Mouse (Mus musculus) embryonic facial prominence, embryonic 14.5 days (tissue): ENCODE results near the gene Dlg2. TPM values are rescaled to one million over a fixed set of nuclear protein-coding genes. Genes with fewer than 3 reads are reported as not detected.

ENCODE experiments used
- ATAC-seq: fragments of 200-750 bp; cut with Nextera tagmentation; 2 replicates; pipeline ENCODE4 v1.8.0; 2017; ENCODE audit warnings: low read depth, moderate number of reproducible peaks, moderate TSS enrichment
- DNase-seq: peaks from one replicate; pipeline ENCODE4 v3.0.0-alpha.2; 2015; ENCODE audit warnings: low spot score
- H3K27ac ChIP-seq: fragments of 300-500 bp; sonication (generic); replicated peaks from 2 replicates; pipeline ENCODE4 v1.5.1; 2014; ENCODE audit warnings: low read depth, mild to moderate bottlenecking, low read length, moderate library complexity
- H3K27me3 ChIP-seq: fragments of 300-500 bp; sonication (generic); replicated peaks from 2 replicates; pipeline ENCODE4 v1.6.1; 2014; ENCODE audit warnings: low read length; ENCODE audit not compliant: control insufficient read depth, insufficient read depth
- H3K36me3 ChIP-seq: fragments of 300-500 bp; sonication (generic); 2 replicates; pipeline ENCODE4 v1.6.1; 2014; ENCODE audit warnings: low read length, mixed read lengths; ENCODE audit not compliant: control insufficient read depth, insufficient read depth
- H3K4me1 ChIP-seq: fragments of 300-500 bp; sonication (generic); 2 replicates; pipeline ENCODE4 v1.6.1; 2014; ENCODE audit warnings: antibody characterized with exemption, low read length; ENCODE audit not compliant: control insufficient read depth, insufficient read depth
- H3K4me2 ChIP-seq: fragments of 300-500 bp; sonication (generic); 2 replicates; pipeline ENCODE4 v1.6.1; 2014; ENCODE audit warnings: low read depth, mild to moderate bottlenecking, low read length, moderate library complexity, mixed read lengths
- H3K4me3 ChIP-seq: fragments of 300-500 bp; sonication (generic); 2 replicates; pipeline ENCODE4 v1.5.1; 2014; ENCODE audit warnings: low read depth, mild to moderate bottlenecking, low read length
- H3K9ac ChIP-seq: fragments of 300-500 bp; sonication (generic); 2 replicates; pipeline ENCODE4 v1.6.1; 2014; ENCODE audit warnings: low read depth, mild to moderate bottlenecking, low read length, moderate library complexity, mixed read lengths
- H3K9me3 ChIP-seq: fragments of 300-500 bp; sonication (generic); 2 replicates; pipeline ENCODE4 v1.6.1; 2016; ENCODE audit warnings: low read length; ENCODE audit not compliant: control insufficient read depth
- WGBS: fragments of 180-500 bp; shearing (Covaris S2); extraction: QIAGEN DNeasy Blood & Tissue Kit; methylation state at CpG from one replicate; pipeline ENCODE4 v1.1.7; 2014; 5-methylcytosine and 5-hydroxymethylcytosine counted together
- polyA plus RNA-seq: library from polyadenylated mRNA; unstranded; fragments of >200 nt; fragmentation: Nextera tagmentation; extraction: Ambion mirVana; gene quantifications from 2 replicates; pipeline ENCODE4 v1.2.1, GENCODE M21; 2014

The Dlg2 gene
- polyA plus RNA-seq, 1 experiment from 2014 or later: 5.1 TPM

- ATAC-seq: no peak
- peaks cover 4% of the 10 kb centered on the region for H3K4me1 ChIP-seq
- H3K4me3 ChIP-seq: no peak overlapping the region
- H3K9ac ChIP-seq: no peak overlapping the region
- no peak overlapping the region for H3K27ac ChIP-seq
- no peaks in the 10 kb centered on the region for H3K9me3 ChIP-seq
- H3K4me2 ChIP-seq: no peak overlapping the region
- H3K36me3 ChIP-seq: no peaks in the 10 kb centered on the region
- H3K27me3 ChIP-seq: no peaks in the 10 kb centered on the region
- DNase-seq: no peak
- WGBS: 87% methylated on average over 3 of the region's 3 CpGs
Measured at GRCm38 (mm10) chr7:92288814-92289213, 1812.3 kb downstream of the Dlg2 start.

GRCm38 (mm10) chr7:92292918-92293518 is 1816.5 kb downstream of the Dlg2 start:
- Histone ChIP-seq H3K9ac (no peak overlapping the region), H3K36me3 (no peaks in the 10 kb centered on the region), H3K4me1 (no peaks in the 10 kb centered on the region), H3K27me3 (no peaks in the 10 kb centered on the region), H3K4me3 (no peak overlapping the region), H3K4me2 (no peak overlapping the region), H3K9me3 (no peaks in the 10 kb centered on the region), H3K27ac (no peak overlapping the region)
- no peak for DNase-seq
- ATAC-seq: no peak
- 83% methylated on average over 8 of the region's 8 CpGs for WGBS

GRCm38 (mm10) chr7:92301046-92301445 is 1824.6 kb downstream of the Dlg2 start:
- Histone ChIP-seq H3K4me3 (no peak overlapping the region), H3K36me3 (no peaks in the 10 kb centered on the region), H3K27me3 (no peaks in the 10 kb centered on the region), H3K9me3 (no peaks in the 10 kb centered on the region), H3K9ac (no peak overlapping the region), H3K4me1 (no peaks in the 10 kb centered on the region), H3K4me2 (no peak overlapping the region), H3K27ac (no peak overlapping the region)
- DNase-seq (no peak), ATAC-seq (no peak)
- WGBS: 37% methylated on average over 2 of the region's 2 CpGs

GRCm38 (mm10) chr7:92307634-92308033 is 1831.2 kb downstream of the Dlg2 start:
- Histone ChIP-seq H3K9ac (no peak overlapping the region), H3K4me1 (no peaks in the 10 kb centered on the region)

GRCm38 (mm10) chr7:92308168-92308567 is 1831.7 kb downstream of the Dlg2 start:
- WGBS: 73% methylated on average over 2 of the region's 2 CpGs
- ATAC-seq: no peak
- no peak overlapping the region for H3K27ac ChIP-seq
- H3K4me1 ChIP-seq: no peaks in the 10 kb centered on the region
- H3K9me3 ChIP-seq: no peaks in the 10 kb centered on the region
- H3K36me3 ChIP-seq: no peaks in the 10 kb centered on the region
- no peak overlapping the region for H3K4me2 ChIP-seq
- no peak overlapping the region for H3K9ac ChIP-seq
- DNase-seq: no peak
- no peak overlapping the region for H3K4me3 ChIP-seq
- H3K27me3 ChIP-seq: no peaks in the 10 kb centered on the region

More at GRCm38 (mm10) chr7:92307634-92308033, 1831.2 kb downstream of the Dlg2 start:
- ATAC-seq (no peak), DNase-seq (no peak)
- WGBS: 93% methylated on average over 2 of the region's 2 CpGs
- Histone ChIP-seq H3K4me3 (no peak overlapping the region), H3K27me3 (no peaks in the 10 kb centered on the region), H3K36me3 (no peaks in the 10 kb centered on the region), H3K27ac (no peak overlapping the region), H3K4me2 (no peak overlapping the region), H3K9me3 (no peaks in the 10 kb centered on the region)

- Histone ChIP-seq H3K9ac (no peak overlapping the region), H3K4me2 (no peak overlapping the region), H3K27ac (no peak overlapping the region), H3K4me3 (no peak overlapping the region), H3K36me3 (no peaks in the 10 kb centered on the region), H3K27me3 (no peaks in the 10 kb centered on the region), H3K4me1 (no peaks in the 10 kb centered on the region; the same call in 1 of the 2 replicates), H3K9me3 (no peaks in the 10 kb centered on the region)
- peak; percentile 53 for ATAC-seq
- peak; percentile 36 for DNase-seq
- 68% methylated on average over 6 of the region's 6 CpGs for WGBS
Measured at GRCm38 (mm10) chr7:92316389-92316788, 1839.9 kb downstream of the Dlg2 start.

GRCm38 (mm10) chr7:92319469-92319868 is 1843.0 kb downstream of the Dlg2 start:
- H3K9ac ChIP-seq: no peak overlapping the region
- no peak for ATAC-seq
- no peak overlapping the region for H3K27ac ChIP-seq
- no peaks in the 10 kb centered on the region for H3K9me3 ChIP-seq
- H3K36me3 ChIP-seq: no peaks in the 10 kb centered on the region
- WGBS: 64% methylated on average over 1 of the region's 1 CpGs
- H3K4me2 ChIP-seq: no peak overlapping the region
- DNase-seq: no peak
- no peaks in the 10 kb centered on the region for H3K27me3 ChIP-seq
- no peaks in the 10 kb centered on the region; the same call in 1 of the 2 replicates for H3K4me1 ChIP-seq
- H3K4me3 ChIP-seq: no peak overlapping the region

- DNase-seq: no peak
- Histone ChIP-seq H3K27me3 (no peaks in the 10 kb centered on the region), H3K9me3 (no peaks in the 10 kb centered on the region), H3K4me1 (no peaks in the 10 kb centered on the region; the same call in 1 of the 2 replicates), H3K4me2 (no peak overlapping the region), H3K9ac (no peak overlapping the region), H3K36me3 (no peaks in the 10 kb centered on the region), H3K4me3 (no peak overlapping the region), H3K27ac (no peak overlapping the region)
- no peak for ATAC-seq
Measured at GRCm38 (mm10) chr7:92320181-92320580, 1843.7 kb downstream of the Dlg2 start.

GRCm38 (mm10) chr7:92321786-92322185 is 1845.3 kb downstream of the Dlg2 start:
- Histone ChIP-seq H3K9ac (no peak overlapping the region), H3K4me2 (no peak overlapping the region), H3K4me1 (no peaks in the 10 kb centered on the region; the same call in 1 of the 2 replicates), H3K4me3 (no peak overlapping the region), H3K27ac (no peak overlapping the region), H3K27me3 (no peaks in the 10 kb centered on the region), H3K36me3 (no peaks in the 10 kb centered on the region), H3K9me3 (no peaks in the 10 kb centered on the region)
- ATAC-seq: no peak
- WGBS: 83% methylated on average over 2 of the region's 2 CpGs
- no peak for DNase-seq
